Mouse (Mus musculus): ENCODE data around the gene Klk11. TPM values are rescaled to one million over a fixed set of nuclear protein-coding genes. Genes with fewer than 3 reads are reported as not detected.

Gene Klk11
- not detected in 2 replicates for polyA plus RNA-seq (2015; fragmentation: Nextera tagmentation; extraction: Ambion mirVana)

- H3K36me3 ChIP-seq (replicated peaks) = no peaks in the 10 kb centered on the region
- H3K4me2 ChIP-seq = no peak within 1 kb of the TSS
- no peaks in the 10 kb centered on the region for H3K9me3 ChIP-seq (replicated peaks)
- H3K27me3 ChIP-seq = no peaks in the 10 kb centered on the region
- WGBS (ENCODE audit: insufficient replicate concordance) = 67% methylated on average over 5 of the region's 5 CpGs
- no peak within 1 kb of the TSS for H3K9ac ChIP-seq
- no peak within 1 kb of the TSS for H3K27ac ChIP-seq (replicated peaks)
- no peak for ATAC-seq (ENCODE audit: insufficient read depth)
- no peak within 1 kb of the TSS for H3K4me3 ChIP-seq (replicated peaks)
- H3K4me1 ChIP-seq (replicated peaks) = no peaks in the 10 kb centered on the region
These were observed at the start of gene Klk11 for GRCm38 (mm10) chr7:43774364-43774763. Klk11 (plus strand) TSS chr7:43774604.

DNA sequence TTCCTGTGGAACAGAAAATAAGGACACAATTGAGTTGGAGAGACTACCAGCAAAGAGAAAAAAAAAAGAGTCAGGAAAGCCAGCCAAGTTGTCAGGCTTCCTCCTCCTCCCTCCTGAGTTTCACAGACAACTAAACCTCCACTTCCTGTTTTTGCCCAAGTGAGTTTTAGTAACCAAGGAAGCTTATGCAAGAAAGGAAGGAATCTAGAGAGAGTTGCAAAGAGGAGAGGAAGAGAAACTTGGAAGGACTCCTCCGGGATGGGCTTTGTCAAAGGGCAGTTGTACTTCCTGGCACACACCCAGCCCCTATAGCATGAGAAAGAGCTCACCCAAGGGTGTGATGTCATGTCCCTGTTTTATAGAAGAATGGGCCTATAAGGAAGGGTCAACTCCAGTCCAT lies 26.6 kb upstream of the Klk11 start:
- 24% methylated on average over 1 of the region's 1 CpGs for WGBS (ENCODE audit: insufficient replicate concordance)
- no peak overlapping the region for H3K4me3 ChIP-seq (replicated peaks)
- no peak overlapping the region for H3K9ac ChIP-seq
- no peak for ATAC-seq (ENCODE audit: insufficient read depth)
- H3K27me3 ChIP-seq = no peaks in the 10 kb centered on the region
- H3K36me3 ChIP-seq (replicated peaks) = no peaks in the 10 kb centered on the region
- H3K4me1 ChIP-seq (replicated peaks) = no peaks in the 10 kb centered on the region; the same call in 1 of the 2 replicates
- H3K27ac ChIP-seq (replicated peaks) = no peak overlapping the region
- no peaks in the 10 kb centered on the region for H3K9me3 ChIP-seq (replicated peaks)
- no peak overlapping the region for H3K4me2 ChIP-seq

DNA sequence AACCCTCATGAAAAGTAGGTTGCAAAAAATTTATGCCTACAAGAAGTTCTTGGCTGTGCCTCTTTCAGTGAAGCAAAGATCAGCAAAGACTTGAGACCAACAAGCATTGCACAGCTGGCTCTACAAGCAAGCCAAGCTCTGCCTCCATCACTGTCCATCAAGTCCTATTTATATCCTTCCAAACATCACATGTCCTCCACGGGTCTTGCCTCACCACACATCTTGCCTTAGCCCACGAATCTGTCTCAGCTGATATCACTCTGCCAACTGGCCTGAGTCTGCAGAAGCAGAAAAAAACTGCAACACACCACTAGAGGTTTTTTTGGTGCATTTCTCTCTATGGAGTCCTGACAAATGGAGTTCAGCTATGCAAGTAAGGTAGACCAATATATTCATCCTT lies 21.6 kb upstream of the Klk11 start:
- no peaks in the 10 kb centered on the region for H3K36me3 ChIP-seq (replicated peaks)
- no peak overlapping the region for H3K9ac ChIP-seq
- no peak overlapping the region for H3K4me3 ChIP-seq (replicated peaks)
- H3K4me2 ChIP-seq = no peak overlapping the region
- WGBS (ENCODE audit: insufficient replicate concordance) = 22% methylated on average over 2 of the region's 2 CpGs
- H3K27ac ChIP-seq (replicated peaks) = no peak overlapping the region
- H3K4me1 ChIP-seq (replicated peaks) = no peaks in the 10 kb centered on the region; the same call in 1 of the 2 replicates
- ATAC-seq (ENCODE audit: insufficient read depth) = no peak
- H3K27me3 ChIP-seq = no peaks in the 10 kb centered on the region
- no peaks in the 10 kb centered on the region for H3K9me3 ChIP-seq (replicated peaks)

- 50% methylated on average over 8 of the region's 8 CpGs for WGBS (ENCODE audit: insufficient replicate concordance)
- H3K36me3 ChIP-seq (replicated peaks) = no peaks in the 10 kb centered on the region
These were observed 7.9 kb upstream of the Klk11 start for GRCm38 (mm10) chr7:43766484-43766883.

DNA sequence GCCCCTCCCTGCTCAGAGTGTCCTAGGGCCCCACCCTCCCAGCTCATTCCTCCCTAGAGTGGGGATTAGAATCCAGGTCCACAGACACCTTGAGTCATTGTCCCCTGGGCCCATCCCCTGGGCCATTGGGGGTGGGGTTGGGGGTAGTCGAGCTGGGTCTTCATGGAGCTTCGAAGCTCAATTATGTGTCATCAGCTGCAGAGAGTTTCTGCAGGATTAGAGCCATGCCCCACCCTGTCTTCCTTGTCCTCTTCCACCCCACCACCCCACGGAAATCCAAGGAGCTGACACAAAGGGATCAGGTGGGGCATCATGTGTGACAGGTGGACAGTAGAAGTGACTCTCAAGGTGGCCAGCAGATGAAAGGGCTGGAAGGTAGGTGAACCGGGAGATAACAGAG lies 5.8 kb upstream of the Klk11 start, which contains the start of gene Klk12:
Klk12 (plus strand) TSS at position 301 of the 400 bp plus-strand sequence.
- Histone ChIP-seq H3K4me1 (replicated peaks) (no peaks in the 10 kb centered on the region), H3K9me3 (replicated peaks) (no peaks in the 10 kb centered on the region), H3K36me3 (replicated peaks) (no peaks in the 10 kb centered on the region), H3K9ac (no peak within 1 kb of the TSS), H3K27me3 (no peaks in the 10 kb centered on the region), H3K4me3 (replicated peaks) (no peak within 1 kb of the TSS), H3K27ac (replicated peaks) (no peak within 1 kb of the TSS), H3K4me2 (no peak within 1 kb of the TSS)
- no peak for ATAC-seq (ENCODE audit: insufficient read depth)
- 55% methylated on average over 4 of the region's 4 CpGs for WGBS (ENCODE audit: insufficient replicate concordance)

More at GRCm38 (mm10) chr7:43766484-43766883, 7.9 kb upstream of the Klk11 start:
- H3K4me2 ChIP-seq = no peak overlapping the region
- no peak overlapping the region for H3K9ac ChIP-seq
- no peak for ATAC-seq (ENCODE audit: insufficient read depth)
- H3K4me3 ChIP-seq (replicated peaks) = no peak overlapping the region
- no peaks in the 10 kb centered on the region for H3K27me3 ChIP-seq
- no peaks in the 10 kb centered on the region for H3K4me1 ChIP-seq (replicated peaks)
- no peak overlapping the region for H3K27ac ChIP-seq (replicated peaks)
- H3K9me3 ChIP-seq (replicated peaks) = no peaks in the 10 kb centered on the region

- WGBS (ENCODE audit: insufficient replicate concordance) = 73% methylated on average over 8 of the region's 8 CpGs
- no peak for ATAC-seq (ENCODE audit: insufficient read depth)
These were observed 4.8 kb upstream of the Klk11 start for GRCm38 (mm10) chr7:43769636-43770035.

GRCm38 (mm10) chr7:43770701-43771100 lies 3.7 kb upstream of the Klk11 start:
- no peaks in the 10 kb centered on the region for H3K27me3 ChIP-seq
- no peak overlapping the region for H3K27ac ChIP-seq (replicated peaks)
- no peak overlapping the region for H3K9ac ChIP-seq
- no peak overlapping the region for H3K4me3 ChIP-seq (replicated peaks)
- H3K9me3 ChIP-seq (replicated peaks) = no peaks in the 10 kb centered on the region
- ATAC-seq (ENCODE audit: insufficient read depth) = no peak
- H3K4me1 ChIP-seq (replicated peaks) = no peaks in the 10 kb centered on the region
- H3K4me2 ChIP-seq = no peak overlapping the region
- no peaks in the 10 kb centered on the region for H3K36me3 ChIP-seq (replicated peaks)
- WGBS (ENCODE audit: insufficient replicate concordance) = 78% methylated on average over 10 of the region's 10 CpGs

More at GRCm38 (mm10) chr7:43769636-43770035, 4.8 kb upstream of the Klk11 start:
- Histone ChIP-seq H3K4me3 (replicated peaks) (no peak overlapping the region), H3K27ac (replicated peaks) (no peak overlapping the region), H3K4me1 (replicated peaks) (no peaks in the 10 kb centered on the region), H3K27me3 (no peaks in the 10 kb centered on the region), H3K4me2 (no peak overlapping the region), H3K9ac (no peak overlapping the region), H3K9me3 (replicated peaks) (no peaks in the 10 kb centered on the region), H3K36me3 (replicated peaks) (no peaks in the 10 kb centered on the region)

DNA sequence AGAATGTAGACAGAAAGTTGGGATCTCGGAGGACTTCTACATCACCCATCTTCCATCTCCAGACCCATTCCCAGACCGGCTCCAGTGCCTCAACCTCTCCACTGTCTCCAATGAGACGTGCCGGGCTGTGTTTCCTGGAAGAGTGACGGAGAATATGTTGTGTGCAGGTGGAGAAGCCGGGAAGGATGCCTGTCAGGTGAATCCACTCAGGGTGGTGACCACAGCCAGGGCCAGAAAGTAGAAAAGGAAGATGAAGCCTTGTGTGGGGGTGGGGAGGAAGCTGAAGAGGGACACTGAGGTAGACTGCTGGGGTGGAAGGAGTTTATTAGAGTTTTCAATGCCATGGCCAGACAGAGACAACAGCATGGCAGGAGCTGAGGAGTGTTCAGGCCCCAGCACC lies 2.5 kb upstream of the Klk11 start:
- Histone ChIP-seq H3K27me3 (no peaks in the 10 kb centered on the region), H3K9ac (no peak overlapping the region), H3K9me3 (replicated peaks) (no peaks in the 10 kb centered on the region), H3K36me3 (replicated peaks) (no peaks in the 10 kb centered on the region), H3K4me2 (no peak overlapping the region), H3K4me3 (replicated peaks) (no peak overlapping the region), H3K27ac (replicated peaks) (no peak overlapping the region), H3K4me1 (replicated peaks) (no peaks in the 10 kb centered on the region)
- 64% methylated on average over 6 of the region's 6 CpGs for WGBS (ENCODE audit: insufficient replicate concordance)
- ATAC-seq (ENCODE audit: insufficient read depth) = no peak

GRCm38 (mm10) chr7:43772901-43773300 lies 1.5 kb upstream of the Klk11 start:
- no peak for ATAC-seq (ENCODE audit: insufficient read depth)
- Histone ChIP-seq H3K27me3 (no peaks in the 10 kb centered on the region), H3K36me3 (replicated peaks) (no peaks in the 10 kb centered on the region), H3K9me3 (replicated peaks) (no peaks in the 10 kb centered on the region), H3K4me3 (replicated peaks) (no peak overlapping the region), H3K9ac (no peak overlapping the region), H3K4me2 (no peak overlapping the region), H3K4me1 (replicated peaks) (no peaks in the 10 kb centered on the region), H3K27ac (replicated peaks) (no peak overlapping the region)
- WGBS (ENCODE audit: insufficient replicate concordance) = 62% methylated on average over 3 of the region's 3 CpGs

DNA sequence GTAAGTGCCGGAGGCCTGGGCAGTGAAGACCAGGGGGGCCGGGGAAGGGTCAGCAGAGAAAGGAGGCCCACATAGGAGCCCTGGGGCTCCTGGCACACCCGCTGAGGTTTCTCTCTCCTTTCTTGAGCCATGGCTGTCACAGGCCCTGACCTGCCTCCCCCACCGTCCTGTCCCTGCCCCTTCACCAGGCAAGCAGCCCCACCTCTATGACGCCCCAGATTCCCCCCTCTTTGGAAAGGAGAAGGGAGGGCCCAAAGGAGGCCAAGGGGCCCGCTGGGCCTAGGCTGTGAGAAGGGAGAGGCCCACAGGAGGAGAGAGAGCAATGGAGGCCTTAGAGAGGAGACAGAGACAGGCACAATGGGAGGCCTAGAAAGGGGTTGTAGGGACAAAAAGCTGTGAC lies 398 bp downstream of the Klk11 start:
- H3K27me3 ChIP-seq = no peaks in the 10 kb centered on the region
- no peak overlapping the region for H3K9ac ChIP-seq
- no peaks in the 10 kb centered on the region for H3K9me3 ChIP-seq (replicated peaks)
- H3K36me3 ChIP-seq (replicated peaks) = no peaks in the 10 kb centered on the region
- H3K4me3 ChIP-seq (replicated peaks) = no peak overlapping the region
- WGBS (ENCODE audit: insufficient replicate concordance) = 54% methylated on average over 6 of the region's 6 CpGs
- H3K4me2 ChIP-seq = no peak overlapping the region
- no peak overlapping the region for H3K27ac ChIP-seq (replicated peaks)
- H3K4me1 ChIP-seq (replicated peaks) = no peaks in the 10 kb centered on the region
- no peak for ATAC-seq (ENCODE audit: insufficient read depth)

GRCm38 (mm10) chr7:43775311-43776057 lies 1.1 kb downstream of the Klk11 start:
- WGBS (ENCODE audit: insufficient replicate concordance) = 55% methylated on average over 7 of the region's 7 CpGs
- H3K4me1 ChIP-seq (replicated peaks) = no peaks in the 10 kb centered on the region
- H3K27me3 ChIP-seq = no peaks in the 10 kb centered on the region
- ATAC-seq (ENCODE audit: insufficient read depth) = no peak
- no peaks in the 10 kb centered on the region for H3K9me3 ChIP-seq (replicated peaks)
- H3K4me2 ChIP-seq = no peak overlapping the region
- H3K27ac ChIP-seq (replicated peaks) = no peak overlapping the region
- H3K4me3 ChIP-seq (replicated peaks) = no peak overlapping the region
- no peak overlapping the region for H3K9ac ChIP-seq
- H3K36me3 ChIP-seq (replicated peaks) = no peaks in the 10 kb centered on the region

DNA sequence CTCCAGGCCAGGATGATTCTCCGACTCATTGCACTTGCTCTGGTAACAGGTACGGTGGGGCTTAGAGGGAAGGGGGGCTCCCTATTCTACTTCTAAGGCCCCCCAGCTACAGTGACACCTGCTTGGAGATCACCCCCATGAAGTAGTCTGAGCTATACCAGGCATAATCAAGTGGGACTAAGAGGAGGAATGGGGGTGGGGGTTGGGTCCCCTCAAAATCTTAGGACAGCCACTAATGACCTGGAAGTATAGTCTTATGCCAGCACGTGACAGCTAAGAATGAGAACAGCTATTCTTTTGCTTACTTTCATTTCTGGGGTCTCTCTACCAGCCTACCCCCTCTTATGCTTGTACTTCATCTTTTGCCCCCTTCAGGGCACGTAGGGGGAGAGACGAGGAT lies 2.1 kb downstream of the Klk11 start:
- Histone ChIP-seq H3K36me3 (replicated peaks) (no peaks in the 10 kb centered on the region), H3K4me1 (replicated peaks) (no peaks in the 10 kb centered on the region), H3K4me2 (no peak overlapping the region), H3K4me3 (replicated peaks) (no peak overlapping the region), H3K9me3 (replicated peaks) (no peaks in the 10 kb centered on the region), H3K27ac (replicated peaks) (no peak overlapping the region), H3K9ac (no peak overlapping the region), H3K27me3 (no peaks in the 10 kb centered on the region)
- WGBS (ENCODE audit: insufficient replicate concordance) = 67% methylated on average over 5 of the region's 5 CpGs
- ATAC-seq (ENCODE audit: insufficient read depth) = no peak

Data from liver, embryonic 15.5 days (tissue).